Mouse (Mus musculus) thymus, adult 2 months (tissue): ENCODE results near the gene Wscd2.

Source experiments
- CTCF ChIP-seq: fragments of 200-500 bp; IDR thresholded peaks from 2 replicates; pipeline ENCODE4 v1.5.1; 2012; ENCODE audit warnings: mild to moderate bottlenecking, control low read depth, low read length, moderate library complexity, borderline replicate concordance; ENCODE audit not compliant: control insufficient read depth, poor library complexity, insufficient read depth; ENCODE audit errors: extremely low read depth
- POLR2A ChIP-seq: fragments of 200-500 bp; IDR thresholded peaks from 2 replicates; pipeline ENCODE4 v1.6.1; 2012; ENCODE audit warnings: mild to moderate bottlenecking, low read length, control low read depth, moderate library complexity; ENCODE audit not compliant: control insufficient read depth, poor library complexity, insufficient read depth; ENCODE audit errors: extremely low read depth

DNA sequence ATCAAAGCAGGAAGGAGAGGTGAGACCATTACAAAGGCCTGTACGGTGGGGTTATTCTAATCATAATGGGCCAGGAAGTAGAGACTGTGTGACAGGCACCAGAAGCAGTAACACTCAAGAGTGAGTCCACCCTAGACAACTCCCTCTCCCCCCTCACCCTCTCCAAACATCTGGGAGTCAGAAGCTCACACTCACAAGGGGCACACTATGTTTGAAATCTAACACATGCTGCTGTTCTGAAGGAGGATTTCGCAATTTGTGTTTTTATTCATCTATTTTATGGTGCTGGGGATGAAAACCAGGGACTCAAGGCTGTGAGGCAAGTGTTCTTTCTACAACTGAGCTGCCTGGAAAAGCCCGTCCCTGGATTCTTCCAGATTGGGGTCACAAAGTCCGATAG lies 114.6 kb downstream of the Wscd2 start:
- TF ChIP-seq CTCF (no peak), POLR2A (no peak)
